Mouse (Mus musculus) C2C12 (cell line): Measurements from ENCODE around the gene Rasgef1a.

Experiments used
- CEBPB ChIP-seq: IDR thresholded peaks from one replicate; pipeline ENCODE4 v1.6.1; 2011; ENCODE audit warnings: low read depth, mild to moderate bottlenecking, control low read depth, moderate library complexity
- CTCF ChIP-seq: IDR thresholded peaks from one replicate; pipeline ENCODE4 v1.5.1; 2011; ENCODE audit not compliant: control insufficient read depth, insufficient read depth, insufficient read length
- MAX ChIP-seq: IDR thresholded peaks from one replicate; pipeline ENCODE4 v1.6.1; 2011; ENCODE audit warnings: mild to moderate bottlenecking, control low read depth
- MYOG ChIP-seq: IDR thresholded peaks from one replicate; pipeline ENCODE4 v1.6.1; 2011; ENCODE audit not compliant: control insufficient read depth, insufficient read length; ENCODE audit errors: extremely low read depth
- USF1 ChIP-seq: IDR thresholded peaks from one replicate; pipeline ENCODE4 v1.6.1; 2011; ENCODE audit warnings: low read depth, mild to moderate bottlenecking, control low read depth, moderate library complexity

- TF ChIP-seq CTCF = no peak
- no peak for TF ChIP-seq MAX
- no peak for TF ChIP-seq USF1
- no peak for TF ChIP-seq CEBPB
- no peak for TF ChIP-seq MYOG
Observed at GRCm38 (mm10) chr6:117963201-117963600, 48.0 kb upstream of the Rasgef1a start.
